Comparison of ENCODE assay signal across 23 mouse cellular contexts in genomic region chr6:146487079-146487478, GRCm38 (mm10). TPM values are rescaled to one million over a fixed set of nuclear protein-coding genes. Genes with fewer than 3 reads are reported as not detected.
DNase-seq lines count a peak whose midpoint lies in the region; ATAC-seq lines count a peak whose summit lies in the region.
"Had no signal": no experiment of that assay in that cellular context is flagged by ENCODE, and none has a peak within 500 bp of the region (broad histone marks: within the 10 kb centered on the region; RNA-seq: fewer than 3 reads in every experiment).

No protein-coding gene starts in this region.

- ATAC-seq in heart, embryonic 14.5 days (ENCODE audit: insufficient number of reproducible peaks, insufficient read depth, low FRiP score, low read depth): no peak
- ATAC-seq in kidney, embryonic 15.5 days (replicated peaks; ENCODE audit: low FRiP score): no peak
- ATAC-seq: activated CD4-positive, CD25-positive, alpha-beta regulatory T cell, adult 4 months; forebrain, embryonic 13.5 days; forebrain, postnatal 0 days; hindbrain, embryonic 16.5 days; inflammation-experienced regulatory T-cells, adult 6 months; intestine, postnatal 0 days; Patski had no signal

- H3K4me1 ChIP-seq in heart, embryonic 10.5 days: peaks cover 23% of the 10 kb centered on the region
- peaks cover 7 to 27% of the 10 kb centered on the region in 2 experiments for H3K4me1 ChIP-seq in heart, embryonic 14.5 days (ENCODE audit: control insufficient read depth in 2 of 2, insufficient read depth in 2 of 2, low read length in 2 of 2)
- H3K4me1 ChIP-seq in kidney, embryonic 15.5 days: peaks cover 4% of the 10 kb centered on the region; the same call in 1 of the 2 replicates
- H3K4me1 ChIP-seq: forebrain, embryonic 13.5 days; hindbrain, embryonic 12.5 days had no signal

- WGBS in heart, embryonic 10.5 days: 42% methylated on average over 9 of the region's 9 CpGs
- WGBS in heart, embryonic 14.5 days: 48% methylated on average over 9 of the region's 9 CpGs
- WGBS in kidney, embryonic 15.5 days: 82% methylated on average over 9 of the region's 9 CpGs

- no peak for DNase-seq in heart, embryonic 10.5 days (ENCODE audit: low spot score)
- no peak for DNase-seq in heart, postnatal 4 days
- DNase-seq in heart, postnatal 10 days: no peak
- peak; percentile 34 for DNase-seq in layer of hippocampus, adult 9-11 months
- DNase-seq in layer of hippocampus, adult 11-12 months (ENCODE audit: low spot score): no peak
- DNase-seq in brain, adult 2 months (ENCODE audit: low read depth, low spot score): peak; percentile 42
- DNase-seq: adrenal gland, postnatal 14 days; cerebellum, adult 2 months; cerebellum, postnatal 10 days; forebrain, postnatal 0 days; gastrocnemius, postnatal 36 days; kidney, adult 8-10 months had no signal

- no peaks in the 10 kb centered on the region for H3K27me3 ChIP-seq in heart, embryonic 10.5 days (ENCODE audit: insufficient read depth, poor library complexity, severe bottlenecking)
- H3K27me3 ChIP-seq in heart, embryonic 14.5 days (ENCODE audit: control insufficient read depth, insufficient read depth, low read length): no peaks in the 10 kb centered on the region
- H3K27me3 ChIP-seq in kidney, embryonic 15.5 days: no peaks in the 10 kb centered on the region
- H3K27me3 ChIP-seq: CH12.LX; forebrain, embryonic 13.5 days; hindbrain, embryonic 12.5 days; Patski had no signal

- intact Hi-C loops in heart, postnatal 10 days (cut with DNase I): no loop called here

- H3K4me3 ChIP-seq in heart, embryonic 10.5 days: 0 out of 2 replicates have a peak overlapping the region, but pooled peaks have one; percentile 18
- H3K4me3 ChIP-seq in heart, embryonic 14.5 days (ENCODE audit: control insufficient read depth in 1 of 2, insufficient read depth in 1 of 2, low read depth in 1 of 2, low read length in 2 of 2): no peak overlapping the region
- no peak overlapping the region for H3K4me3 ChIP-seq in kidney, embryonic 15.5 days (replicated peaks)
- H3K4me3 ChIP-seq: embryonic facial prominence, embryonic 10.5 days; forebrain, embryonic 13.5 days; hindbrain, embryonic 12.5 days had no signal

- no peaks in the 10 kb centered on the region for H3K36me3 ChIP-seq in heart, embryonic 10.5 days
- H3K36me3 ChIP-seq in heart, embryonic 14.5 days (ENCODE audit: control insufficient read depth, insufficient read depth, low read length): no peaks in the 10 kb centered on the region
- H3K36me3 ChIP-seq in kidney, embryonic 15.5 days: no peaks in the 10 kb centered on the region
- H3K36me3 ChIP-seq: embryonic facial prominence, embryonic 10.5 days; hindbrain, embryonic 12.5 days had no signal

- H3K9me3 ChIP-seq in heart, embryonic 10.5 days: no peaks in the 10 kb centered on the region
- no peaks in the 10 kb centered on the region for H3K9me3 ChIP-seq in heart, embryonic 14.5 days (ENCODE audit: control insufficient read depth, low read length)
- H3K9me3 ChIP-seq in kidney, embryonic 15.5 days (replicated peaks): no peaks in the 10 kb centered on the region
- H3K9me3 ChIP-seq: embryonic facial prominence, embryonic 10.5 days; forebrain, embryonic 13.5 days; hindbrain, embryonic 12.5 days had no signal

- no peak overlapping the region for H3K9ac ChIP-seq in heart, embryonic 14.5 days (ENCODE audit: low read length)
- no peak overlapping the region for H3K9ac ChIP-seq in kidney, embryonic 15.5 days
- H3K9ac ChIP-seq: forebrain, embryonic 13.5 days; forebrain, postnatal 0 days; hindbrain, embryonic 12.5 days had no signal

- H3K4me2 ChIP-seq in heart, embryonic 14.5 days (ENCODE audit: low read length): 0 out of 2 replicates have a peak overlapping the region, but pooled peaks have one; percentile 5
- no peak overlapping the region for H3K4me2 ChIP-seq in kidney, embryonic 15.5 days
- H3K4me2 ChIP-seq: forebrain, embryonic 13.5 days; hindbrain, embryonic 12.5 days had no signal

- H3K27ac ChIP-seq in heart, embryonic 10.5 days: 0 out of 2 replicates have a peak overlapping the region, but pooled peaks have one; percentile 29
- H3K27ac ChIP-seq in heart, embryonic 14.5 days (replicated peaks in 1 of 2; ENCODE audit: control insufficient read depth in 1 of 2, insufficient read depth in 1 of 2, low read depth in 2 of 2, low read length in 2 of 2): peak overlapping the region in 1 of 2 experiments; percentile 12; a peak in 1 of 4 replicates
- no peak overlapping the region for H3K27ac ChIP-seq in kidney, embryonic 15.5 days
- H3K27ac ChIP-seq: embryonic facial prominence, embryonic 10.5 days; forebrain, embryonic 13.5 days; hindbrain, embryonic 12.5 days had no signal

RNA-seq across cellular contexts. Expression of gene Itpr2, which starts 14.9 kb away (rescaled TPM):
- polyA plus RNA-seq in heart, embryonic 10.5 days (2016; fragmentation: Nextera tagmentation; extraction: Ambion mirVana): 19.4 and 22.1 TPM in 2 replicates
- 10 to 100 TPM; 38.6 to 45.5 TPM for total RNA-seq in heart, postnatal 4 days (2021)
- polyA plus RNA-seq in heart, embryonic 14.5 days (2014; fragmentation: Nextera tagmentation; extraction: Ambion mirVana): 43.4 and 46.1 TPM in 2 replicates
- 10 to 100 TPM; 31.5 to 41.9 TPM for total RNA-seq in heart, postnatal 10 days (2021)
- 11.6 and 15.0 TPM in 2 replicates for polyA plus RNA-seq in kidney, embryonic 15.5 days (2015; fragmentation: Nextera tagmentation; extraction: Ambion mirVana)

Comparison
In these comparisons a context has a peak if more than half of its experiments do, and no peak if none do; other contexts are left out.
1. DNase-seq: peak in layer of hippocampus, adult 9-11 months (single experiment) and brain, adult 2 months (single experiment); none in heart, embryonic 10.5 days (single experiment), heart, postnatal 4 days (single experiment), heart, postnatal 10 days (0 of 2) and layer of hippocampus, adult 11-12 months (single experiment).